Mouse (Mus musculus) neural tube, embryonic 11.5 days (tissue): ENCODE data around the gene Dhx30. TPM values are rescaled to one million over a fixed set of nuclear protein-coding genes. Genes with fewer than 3 reads are reported as not detected.
A peak's percentile ranks its signal among the peaks of the same experiment; 100 is the strongest.
"Not testable (repeated sequence)": the region's sequence is repeated elsewhere in the genome, so short reads cannot be mapped to it uniquely, and the experiment has no call there.

Experiments used
- ATAC-seq: fragments of 200-750 bp; cut with Nextera tagmentation; 2 replicates; pipeline ENCODE4 v1.8.0; 2017; ENCODE audit warnings: moderate number of reproducible peaks, mild to moderate bottlenecking, moderate TSS enrichment, moderate library complexity; ENCODE audit not compliant: insufficient read depth, low FRiP score, low TSS enrichment
- DNase-seq: peaks from one replicate; pipeline ENCODE4 v3.0.0-alpha.2; 2015; ENCODE audit warnings: low spot score
- H3K27ac ChIP-seq: fragments of 300-500 bp; sonication (generic); 2 replicates; pipeline ENCODE4 v1.5.1; 2014; ENCODE audit warnings: low read depth, mild to moderate bottlenecking, low read length
- H3K27me3 ChIP-seq: fragments of 300-500 bp; sonication (generic); 2 replicates; pipeline ENCODE4 v1.6.1; 2014; ENCODE audit warnings: mild to moderate bottlenecking, low read length, mixed read lengths; ENCODE audit not compliant: control insufficient read depth, insufficient read depth
- H3K36me3 ChIP-seq: fragments of 300-500 bp; sonication (generic); 2 replicates; pipeline ENCODE4 v1.6.1; 2014; ENCODE audit warnings: mild to moderate bottlenecking, low read length, moderate library complexity, mixed read lengths; ENCODE audit not compliant: control insufficient read depth, insufficient read depth
- H3K4me1 ChIP-seq: fragments of 300-500 bp; sonication (generic); 2 replicates; pipeline ENCODE4 v1.6.1; 2014; ENCODE audit warnings: low read length, mixed read lengths; ENCODE audit not compliant: control insufficient read depth, insufficient read depth
- H3K4me2 ChIP-seq: fragments of 300-500 bp; sonication (generic); 2 replicates; pipeline ENCODE4 v1.6.1; 2014; ENCODE audit warnings: low read depth, mild to moderate bottlenecking, moderate library complexity
- H3K4me3 ChIP-seq: fragments of 300-500 bp; sonication (generic); 2 replicates; pipeline ENCODE4 v1.5.1; 2014; ENCODE audit warnings: low read depth, low read length
- H3K9ac ChIP-seq: fragments of 300-500 bp; sonication (generic); 2 replicates; pipeline ENCODE4 v1.6.1; 2014; ENCODE audit warnings: mild to moderate bottlenecking, low read length
- H3K9me3 ChIP-seq: fragments of 300-500 bp; sonication (generic); 2 replicates; pipeline ENCODE4 v1.6.1; 2016; ENCODE audit warnings: low read length; ENCODE audit not compliant: control insufficient read depth
- WGBS: fragments of 180-500 bp; shearing (Covaris S2); extraction: QIAGEN DNeasy Blood & Tissue Kit; methylation state at CpG from one replicate; pipeline ENCODE4 v1.1.7; 2014; 5-methylcytosine and 5-hydroxymethylcytosine counted together
- polyA plus RNA-seq: library from polyadenylated mRNA; unstranded; fragments of >200 nt; fragmentation: Nextera tagmentation; extraction: Ambion mirVana; gene quantifications from 2 replicates; pipeline ENCODE4 v1.2.1, GENCODE M21; 2014

Dhx30 gene
- polyA plus RNA-seq: 166 and 178 TPM in 2 replicates

DNA sequence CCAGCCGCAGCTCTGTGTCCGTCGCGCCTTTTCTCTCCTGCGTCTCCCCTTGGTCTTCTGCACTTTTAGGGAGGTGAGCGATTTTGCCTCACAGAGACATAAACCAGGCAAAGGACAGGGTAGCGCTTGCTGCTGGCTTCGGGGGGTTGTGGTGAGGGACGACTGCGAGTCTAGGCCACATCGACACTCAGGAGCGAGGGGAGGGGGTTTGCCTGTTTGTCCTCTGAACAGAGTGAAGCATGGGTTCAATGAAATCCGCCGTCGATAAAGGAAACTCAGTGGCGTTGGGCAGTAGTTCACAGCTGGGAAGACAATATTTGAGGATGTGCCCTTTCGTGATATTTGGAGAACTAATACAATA is at the start of gene Dhx30:
Gene Dhx30, minus strand, starts transcription at position 52 of the 361 bp plus-strand sequence.
- Histone ChIP-seq H3K4me2 (peak within 1 kb of the TSS; percentile 82), H3K4me1 (peaks cover 10% of the 10 kb centered on the region), H3K9ac (peak within 1 kb of the TSS; percentile 97), H3K36me3 (peaks cover 2% of the 10 kb centered on the region), H3K9me3 (no peaks in the 10 kb centered on the region), H3K4me3 (peak within 1 kb of the TSS; percentile 68), H3K27me3 (no peaks in the 10 kb centered on the region), H3K27ac (peak within 1 kb of the TSS; percentile 96)
- DNase-seq (no peak), ATAC-seq (peak; percentile 11; the same call in 1 of the 2 replicates)
- under 1% methylated on average over 17 of the region's 17 CpGs for WGBS

DNA sequence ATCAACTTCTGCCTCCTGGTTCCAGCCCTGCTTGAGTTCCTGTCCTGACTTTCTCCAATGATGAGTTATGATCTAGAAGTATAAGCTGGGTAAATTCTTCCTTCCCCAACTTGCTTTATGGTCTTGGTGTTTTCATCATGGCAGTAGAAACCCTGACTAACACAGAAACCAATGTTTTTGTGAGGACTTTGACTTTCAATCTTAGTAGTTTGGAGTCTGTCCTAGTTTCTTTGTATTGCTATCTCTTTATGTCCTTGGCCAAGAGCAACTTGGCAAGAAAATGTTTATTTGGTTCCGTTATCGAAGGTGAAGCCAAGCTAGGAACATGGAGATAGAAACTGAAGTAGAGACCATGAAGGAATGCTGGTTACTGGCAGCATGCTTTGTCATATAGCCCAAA is 45.4 kb upstream of the Dhx30 start:
- Histone ChIP-seq H3K4me1 (no peaks in the 10 kb centered on the region), H3K4me3 (no peak overlapping the region), H3K4me2 (no peak overlapping the region), H3K27me3 (no peaks in the 10 kb centered on the region), H3K9me3 (no peaks in the 10 kb centered on the region), H3K9ac (no peak overlapping the region), H3K27ac (no peak overlapping the region), H3K36me3 (peaks cover 17% of the 10 kb centered on the region)
- 98% methylated on average over 2 of the region's 2 CpGs for WGBS
- ATAC-seq (no peak), DNase-seq (no peak)

DNA sequence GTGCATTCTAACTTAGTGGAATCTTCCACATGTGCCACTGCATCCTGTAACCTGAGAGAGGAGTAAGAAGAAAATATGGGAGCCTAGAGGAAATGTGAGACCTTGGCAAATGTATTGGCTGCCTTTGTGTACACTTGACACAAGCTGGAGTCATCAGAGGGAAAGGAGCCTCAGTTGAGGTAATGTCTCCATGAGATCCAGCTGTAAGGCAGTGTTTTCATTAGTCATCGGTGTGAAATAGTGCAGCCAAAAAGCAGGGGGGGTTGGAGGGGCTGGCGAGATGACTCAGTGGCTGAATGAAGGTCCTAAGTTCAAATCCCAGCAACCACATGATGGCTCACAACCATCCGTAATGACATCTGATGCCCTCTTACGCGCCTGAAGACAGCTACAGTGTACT is 44.8 kb upstream of the Dhx30 start:
- H3K4me2 ChIP-seq: no peak overlapping the region
- ATAC-seq: no peak

DNA sequence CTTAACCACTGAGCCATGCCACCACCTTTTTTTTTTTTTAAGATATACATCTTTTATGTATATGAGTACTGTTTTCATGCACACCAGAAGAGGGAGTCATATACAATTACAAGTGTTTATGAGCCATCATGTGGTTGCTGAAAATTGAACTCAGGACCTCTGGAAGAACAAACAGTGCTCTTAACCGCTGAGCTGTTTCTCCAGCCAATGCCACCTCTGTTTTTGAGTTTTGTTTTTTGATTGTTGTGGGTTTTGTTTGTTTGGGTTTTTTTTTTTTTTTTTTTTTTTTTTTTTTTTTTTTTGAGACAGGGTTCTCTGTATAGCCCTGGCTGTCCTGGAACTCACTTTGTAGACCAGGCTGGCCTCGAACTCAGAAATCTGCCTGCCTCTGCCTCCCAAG is 42.9 kb upstream of the Dhx30 start:
- DNase-seq: not testable (repeated sequence)
- H3K36me3 ChIP-seq: peaks cover 15% of the 10 kb centered on the region

More for the DNA sequence above, 44.8 kb upstream of the Dhx30 start:
- DNase-seq: no peak
- Histone ChIP-seq H3K4me3 (no peak overlapping the region), H3K36me3 (peaks cover 13% of the 10 kb centered on the region), H3K9ac (no peak overlapping the region), H3K4me1 (no peaks in the 10 kb centered on the region), H3K27ac (no peak overlapping the region), H3K9me3 (no peaks in the 10 kb centered on the region), H3K27me3 (no peaks in the 10 kb centered on the region)
- 86% methylated on average over 5 of the region's 5 CpGs for WGBS

DNA sequence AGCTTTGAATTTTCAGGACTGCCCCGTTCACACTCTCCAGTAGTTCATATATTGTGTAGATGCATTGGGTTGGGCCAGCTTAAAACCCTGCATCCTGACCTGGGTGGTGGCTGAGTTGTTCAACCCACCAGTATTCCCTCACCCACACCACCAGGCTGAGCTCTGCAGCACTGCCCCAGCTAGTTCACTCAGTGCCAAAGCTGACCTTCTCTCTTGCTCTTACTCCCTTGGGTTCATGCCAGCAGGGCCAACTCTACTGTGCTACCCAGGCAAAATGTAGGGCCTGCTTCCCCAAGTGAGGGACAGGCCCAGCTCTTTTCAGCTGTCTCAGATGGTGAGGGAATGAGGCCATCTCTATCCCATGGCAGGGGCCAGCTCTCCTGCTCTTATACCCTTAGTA is 41.4 kb upstream of the Dhx30 start:
- H3K4me1 ChIP-seq: no peaks in the 10 kb centered on the region
- no peak overlapping the region for H3K4me2 ChIP-seq
- 92% methylated on average over 1 of the region's 1 CpGs for WGBS
- ATAC-seq (no peak), DNase-seq (no peak)
- H3K36me3 ChIP-seq: peaks cover 9% of the 10 kb centered on the region
- no peaks in the 10 kb centered on the region for H3K27me3 ChIP-seq
- H3K9me3 ChIP-seq: no peaks in the 10 kb centered on the region
- no peak overlapping the region for H3K4me3 ChIP-seq
- no peak overlapping the region for H3K27ac ChIP-seq
- H3K9ac ChIP-seq: no peak overlapping the region

More for the DNA sequence above, 42.9 kb upstream of the Dhx30 start:
- H3K4me3 ChIP-seq, H3K9ac ChIP-seq, ATAC-seq, H3K4me1 ChIP-seq, H3K4me2 ChIP-seq, H3K27me3 ChIP-seq, H3K27ac ChIP-seq, H3K9me3 ChIP-seq: not testable (repeated sequence)
- WGBS: 97% methylated on average over 2 of the region's 2 CpGs

DNA sequence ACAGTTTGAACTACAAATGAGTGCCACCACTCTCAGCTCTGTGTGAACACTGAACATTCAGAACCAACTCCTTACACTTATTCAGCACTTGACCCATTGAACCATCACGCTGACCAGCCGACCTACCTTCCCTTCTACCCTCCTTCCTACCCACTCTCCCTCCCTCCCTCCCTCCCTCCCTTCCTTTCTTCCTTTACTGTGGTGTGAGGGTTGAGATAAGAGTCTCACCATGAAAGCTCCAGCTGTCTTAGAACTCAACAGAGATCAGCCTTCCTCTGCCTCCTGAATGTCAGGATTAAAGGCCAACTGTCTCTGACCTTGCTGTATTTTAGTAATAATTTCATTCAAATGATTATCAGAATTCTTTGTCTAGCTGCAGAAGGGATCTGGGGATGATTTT is 31.0 kb upstream of the Dhx30 start:
- H3K27me3 ChIP-seq: no peaks in the 10 kb centered on the region
- no peak overlapping the region for H3K9ac ChIP-seq
- 81% methylated on average over 2 of the region's 2 CpGs for WGBS
- ATAC-seq: no peak
- H3K36me3 ChIP-seq: peaks cover 10% of the 10 kb centered on the region
- no peaks in the 10 kb centered on the region for H3K9me3 ChIP-seq
- no peak for DNase-seq
- no peaks in the 10 kb centered on the region for H3K4me1 ChIP-seq
- no peak overlapping the region for H3K27ac ChIP-seq
- H3K4me2 ChIP-seq: no peak overlapping the region
- no peak overlapping the region for H3K4me3 ChIP-seq

DNA sequence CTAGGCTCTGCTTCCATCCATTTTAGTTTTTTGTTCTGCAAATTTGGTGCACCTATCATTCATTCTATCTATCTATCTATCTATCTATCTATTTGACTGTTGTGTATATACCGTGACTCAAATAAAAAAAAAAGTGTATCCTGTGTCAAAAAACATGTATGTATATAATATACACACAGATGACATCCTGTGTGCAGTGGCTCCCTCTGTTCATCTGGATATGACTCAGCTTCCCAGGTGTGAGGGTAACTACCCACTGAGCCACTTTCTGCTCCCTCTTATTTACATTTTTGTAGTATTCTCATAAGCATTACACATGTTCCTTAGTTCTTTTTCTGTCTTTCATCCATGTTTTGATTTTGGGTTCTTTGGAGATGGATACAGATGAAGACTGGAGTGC is 24.5 kb upstream of the Dhx30 start:
- Histone ChIP-seq H3K27ac (no peak overlapping the region), H3K9me3 (no peaks in the 10 kb centered on the region), H3K4me1 (no peaks in the 10 kb centered on the region), H3K36me3 (peaks cover 2% of the 10 kb centered on the region), H3K27me3 (no peaks in the 10 kb centered on the region), H3K4me2 (no peak overlapping the region), H3K9ac (no peak overlapping the region), H3K4me3 (no peak overlapping the region)
- 95% methylated on average over 1 of the region's 1 CpGs for WGBS
- ATAC-seq (no peak), DNase-seq (no peak)

DNA sequence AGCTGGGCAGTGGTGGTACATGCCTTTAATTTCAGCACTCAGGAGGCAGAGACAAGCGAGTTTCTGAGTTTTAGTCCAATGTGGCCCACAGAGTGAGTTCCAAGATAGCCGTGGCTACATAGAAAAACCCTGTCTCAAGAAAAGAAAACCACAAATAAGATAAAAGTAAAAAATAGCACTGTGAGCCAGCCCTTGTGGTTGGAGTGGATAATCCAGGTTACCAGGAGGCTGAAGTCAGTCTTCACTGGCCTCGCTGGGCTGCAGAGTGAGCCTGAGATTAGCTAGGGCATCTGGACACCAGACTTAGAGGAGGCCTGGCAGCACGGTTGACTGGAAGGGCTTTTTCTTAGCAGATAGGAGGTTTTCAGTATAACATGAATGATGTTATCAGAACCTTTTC is 21.5 kb upstream of the Dhx30 start:
- Histone ChIP-seq H3K27me3 (no peaks in the 10 kb centered on the region), H3K9me3 (no peaks in the 10 kb centered on the region), H3K27ac (no peak overlapping the region), H3K4me1 (peaks cover 3% of the 10 kb centered on the region; the same call in 1 of the 2 replicates), H3K4me2 (no peak overlapping the region), H3K4me3 (no peak overlapping the region), H3K36me3 (peaks cover 4% of the 10 kb centered on the region), H3K9ac (no peak overlapping the region)
- DNase-seq (no peak), ATAC-seq (no peak)
- 88% methylated on average over 4 of the region's 4 CpGs for WGBS

DNA sequence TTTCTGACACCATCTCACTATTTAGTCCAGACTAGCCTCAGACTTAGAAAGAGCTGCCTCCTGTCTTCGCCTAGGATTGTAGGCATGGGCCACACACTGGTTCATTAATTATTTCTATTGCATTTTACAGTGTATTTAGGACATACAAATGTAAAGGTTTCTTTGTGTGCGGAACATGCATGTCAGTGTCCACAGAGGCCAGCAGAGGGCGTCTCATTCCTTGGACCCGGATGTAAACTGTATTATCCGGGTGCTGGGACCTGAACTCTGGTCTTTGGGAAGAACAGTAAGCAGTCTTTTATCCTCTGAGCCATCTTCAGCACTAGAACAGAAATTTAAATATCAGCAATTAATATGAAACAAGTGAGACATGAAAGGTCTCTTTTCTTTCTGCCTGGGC is 16.5 kb upstream of the Dhx30 start:
- Histone ChIP-seq H3K4me1 (peaks cover 13% of the 10 kb centered on the region), H3K27ac (no peak overlapping the region), H3K9me3 (no peaks in the 10 kb centered on the region), H3K4me2 (0 out of 2 replicates have a peak overlapping the region, but pooled peaks have one; percentile 6), H3K36me3 (peaks cover 2% of the 10 kb centered on the region; the same call in 1 of the 2 replicates), H3K4me3 (0 out of 2 replicates have a peak overlapping the region, but pooled peaks have one; percentile 6), H3K9ac (no peak overlapping the region), H3K27me3 (no peaks in the 10 kb centered on the region)
- ATAC-seq (no peak), DNase-seq (no peak)
- WGBS: 76% methylated on average over 5 of the region's 5 CpGs
